Mouse (Mus musculus): ENCODE results near the gene Prdm8. TPM values are rescaled to one million over a fixed set of nuclear protein-coding genes. Genes with fewer than 3 reads are reported as not detected.

Prdm8 gene
- total RNA-seq, 2 experiments from 2014 or later = 79.4 to 82.4 TPM

DNA sequence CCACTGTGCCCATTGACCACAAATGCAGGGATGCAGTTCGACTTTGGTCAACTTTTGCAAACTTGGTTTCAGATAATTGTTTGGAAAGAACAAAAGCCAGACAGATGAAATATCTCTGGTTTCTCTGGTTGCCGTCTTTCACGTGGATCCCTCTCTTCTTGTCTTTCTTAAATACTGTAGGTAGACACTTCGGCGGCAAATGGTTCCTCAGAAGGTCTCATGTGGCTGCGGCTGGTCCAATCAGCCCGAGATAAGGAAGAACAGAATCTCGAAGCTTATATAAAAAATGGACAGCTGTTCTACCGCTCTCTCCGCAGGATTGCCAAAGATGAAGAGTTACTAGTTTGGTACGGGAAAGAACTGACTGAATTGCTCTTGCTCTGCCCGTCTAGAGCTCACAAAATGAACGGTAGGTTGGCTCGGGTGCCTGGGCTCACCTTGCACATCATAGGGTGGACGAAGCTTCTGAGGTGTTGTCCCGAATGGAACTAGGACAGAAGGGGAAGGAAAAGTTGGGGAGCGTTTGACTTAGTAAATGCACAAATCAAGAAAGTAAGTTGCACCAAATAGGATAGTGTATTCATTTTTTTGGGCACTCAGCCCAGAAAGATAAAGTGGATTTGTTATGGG is 17.4 kb downstream of the Prdm8 start:
- no peak for DNase-seq (ENCODE audit: extremely low spot score in 1 of 2, low spot score in 1 of 2)

GRCm38 (mm10) chr5:98184971-98185805 is 18.2 kb downstream of the Prdm8 start:
- DNase-seq (ENCODE audit: extremely low spot score in 1 of 2, low spot score in 1 of 2) = peak; percentile 84

DNA sequence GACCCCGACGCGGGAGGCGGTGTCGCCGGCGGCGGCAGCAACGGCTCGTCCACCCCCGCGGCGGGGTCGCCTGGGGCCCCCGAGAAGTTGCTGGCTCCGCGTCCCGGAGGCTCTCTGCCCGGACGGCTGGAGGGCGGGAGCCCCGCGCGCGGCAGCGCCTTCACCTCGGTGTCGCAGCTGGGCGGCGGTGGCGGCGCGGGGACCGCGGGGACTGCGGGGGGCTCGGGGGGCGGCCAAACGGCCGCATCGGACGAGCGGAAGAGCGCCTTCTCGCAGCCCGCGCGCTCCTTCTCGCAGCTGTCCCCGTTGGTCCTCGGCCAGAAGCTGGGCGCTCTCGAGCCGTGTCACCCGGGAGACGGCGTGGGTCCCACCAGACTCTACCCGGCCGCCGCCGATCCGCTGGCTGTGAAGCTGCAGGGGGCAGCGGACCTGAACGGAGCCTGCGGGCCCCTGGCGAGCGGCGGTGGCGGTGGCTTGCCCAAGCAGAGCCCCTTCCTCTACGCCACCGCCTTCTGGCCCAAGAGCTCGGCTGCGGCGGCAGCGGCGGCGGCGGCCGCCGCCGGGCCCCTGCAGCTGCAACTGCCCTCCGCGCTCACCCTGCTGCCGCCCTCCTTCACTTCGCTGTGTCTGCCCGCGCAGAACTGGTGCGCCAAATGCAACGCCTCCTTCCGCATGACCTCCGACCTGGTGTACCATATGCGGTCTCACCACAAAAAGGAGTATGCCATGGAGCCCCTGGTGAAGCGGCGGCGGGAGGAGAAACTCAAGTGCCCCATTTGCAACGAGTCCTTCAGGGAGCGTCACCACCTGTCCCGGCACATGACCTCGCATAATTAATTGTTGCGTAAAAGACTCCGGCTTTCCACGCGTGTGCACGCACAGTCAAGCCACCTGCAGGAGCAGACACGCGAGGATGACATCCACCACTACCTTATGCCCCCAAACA is 19.1 kb downstream of the Prdm8 start:
- DNase-seq (ENCODE audit: extremely low spot score in 1 of 2, low spot score in 1 of 2) = no peak

DNA sequence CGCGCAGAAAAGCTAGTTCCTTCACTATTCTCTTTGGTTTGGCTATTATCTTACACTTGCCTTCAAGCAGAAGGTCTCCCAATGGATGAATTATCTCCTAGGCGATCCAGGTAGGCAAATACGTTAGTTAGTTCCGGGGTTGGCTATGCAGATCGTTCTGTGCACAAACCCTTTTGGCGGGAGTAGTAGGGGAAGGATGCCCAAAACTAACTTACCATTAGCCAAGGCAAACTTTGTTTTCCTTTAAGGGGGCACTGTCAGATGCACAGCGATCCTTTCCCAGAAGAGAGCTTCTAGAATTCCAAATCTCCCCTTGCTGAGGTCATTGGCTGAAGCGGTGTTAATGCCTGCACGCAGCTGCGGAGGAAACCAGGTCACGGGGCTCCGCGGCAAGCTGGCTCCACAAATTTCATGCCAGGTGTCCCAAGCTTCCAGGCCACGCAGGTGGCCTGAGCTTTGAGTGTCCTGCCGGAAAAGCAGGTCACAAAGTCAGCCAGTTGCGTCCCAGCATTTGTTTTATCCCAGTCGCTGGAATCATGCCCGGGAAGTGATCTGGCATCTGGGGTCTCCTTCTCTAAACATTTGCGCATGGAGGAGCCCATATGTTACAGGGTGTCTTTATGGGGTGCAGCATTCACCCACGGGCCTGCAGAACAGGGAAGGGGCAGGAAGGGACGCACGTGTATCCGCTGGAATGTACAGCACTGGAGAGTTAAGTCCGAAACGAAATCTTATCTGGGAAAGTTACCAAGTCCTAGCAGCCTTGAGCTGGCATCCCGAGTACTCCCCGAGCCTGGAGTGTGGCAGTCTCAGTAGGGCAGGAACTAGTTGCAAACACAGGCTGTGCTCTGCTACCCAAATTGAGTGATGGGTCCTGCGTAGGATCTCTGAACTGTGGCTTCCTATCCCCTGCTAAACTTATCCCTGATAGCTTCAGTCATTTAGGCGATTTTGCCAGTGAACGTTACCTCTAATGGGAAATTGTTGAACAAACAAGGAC is 22.5 kb downstream of the Prdm8 start:
- no peak for DNase-seq (ENCODE audit: extremely low spot score in 1 of 2, low spot score in 1 of 2)

DNA sequence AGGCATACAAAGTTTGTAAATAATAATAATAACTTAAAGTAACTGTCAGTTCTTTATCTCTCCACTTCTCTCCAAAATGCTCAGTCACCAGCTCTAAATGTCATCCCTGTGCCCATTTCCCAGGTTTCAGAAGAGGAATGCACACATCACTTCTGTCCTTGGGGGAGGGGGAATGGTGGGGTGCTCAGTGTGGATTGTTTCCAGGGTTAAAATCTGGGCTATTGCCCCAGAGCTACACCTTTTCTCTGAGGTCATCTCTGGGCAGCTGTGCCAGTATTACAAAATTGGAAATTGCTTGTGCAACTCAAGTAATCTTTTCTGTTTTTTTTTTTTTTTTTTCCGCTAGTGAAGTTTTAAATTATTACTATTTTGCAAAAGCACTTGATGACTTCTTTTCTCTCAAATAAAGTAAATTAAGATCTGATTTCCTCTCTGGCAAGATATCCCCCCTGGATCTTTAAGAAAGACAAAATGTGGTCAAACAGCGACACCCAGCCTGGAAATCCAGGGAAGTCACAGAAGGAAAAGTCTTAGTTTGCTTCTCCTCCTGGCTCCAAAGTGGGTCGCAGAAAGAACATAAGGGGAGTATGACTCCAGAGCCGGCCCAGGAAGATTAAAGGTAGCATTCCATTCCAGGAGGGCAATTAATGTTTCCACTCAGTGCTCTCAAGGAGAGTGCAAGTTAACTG is 25.4 kb downstream of the Prdm8 start:
- no peak for DNase-seq (ENCODE audit: extremely low spot score in 1 of 2, low spot score in 1 of 2)

GRCm38 (mm10) chr5:98194959-98195358 is 28.0 kb downstream of the Prdm8 start:
- no peak for DNase-seq (ENCODE audit: extremely low spot score in 1 of 2, low spot score in 1 of 2)

GRCm38 (mm10) chr5:98198412-98199218 is 31.6 kb downstream of the Prdm8 start:
- DNase-seq (ENCODE audit: extremely low spot score in 1 of 2, low spot score in 1 of 2) = no peak

DNA sequence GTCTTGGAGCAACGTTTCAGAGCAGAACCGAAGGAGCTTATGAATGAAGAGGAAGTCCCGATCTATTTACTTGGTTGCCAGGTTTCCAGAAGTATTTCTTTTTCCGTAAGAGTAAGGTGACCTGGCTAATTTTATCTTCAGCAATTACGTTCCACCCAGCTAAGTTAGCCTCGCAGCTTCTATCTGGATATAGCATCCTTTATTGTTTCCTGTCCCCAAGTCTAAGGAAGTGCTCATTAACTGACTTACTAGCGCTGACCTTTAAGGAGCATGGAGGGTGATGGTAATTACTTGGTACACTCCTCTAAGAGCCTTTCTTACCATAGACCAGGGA is 32.2 kb downstream of the Prdm8 start:
- no peak for DNase-seq (ENCODE audit: extremely low spot score in 1 of 2, low spot score in 1 of 2)

DNA sequence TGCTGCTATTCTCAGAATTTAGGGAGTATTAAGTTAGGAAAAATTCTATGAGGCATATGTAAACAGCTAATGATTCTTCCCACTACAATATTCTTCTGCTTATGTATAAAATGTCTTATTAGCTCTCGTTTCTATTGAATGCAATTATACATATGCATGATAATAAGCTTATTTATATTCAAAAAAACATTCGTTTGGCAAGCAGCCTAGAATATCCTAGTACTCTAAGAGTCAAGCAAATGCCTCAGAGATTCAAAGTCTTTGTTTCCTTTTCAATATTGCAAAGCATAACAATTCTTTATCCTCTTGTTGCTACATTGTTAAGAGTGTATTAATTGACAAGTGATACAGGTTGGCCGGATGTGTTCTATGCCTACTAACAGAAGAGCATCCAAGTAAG is 34.6 kb downstream of the Prdm8 start:
- no peak for DNase-seq (ENCODE audit: extremely low spot score in 1 of 2, low spot score in 1 of 2)

DNA sequence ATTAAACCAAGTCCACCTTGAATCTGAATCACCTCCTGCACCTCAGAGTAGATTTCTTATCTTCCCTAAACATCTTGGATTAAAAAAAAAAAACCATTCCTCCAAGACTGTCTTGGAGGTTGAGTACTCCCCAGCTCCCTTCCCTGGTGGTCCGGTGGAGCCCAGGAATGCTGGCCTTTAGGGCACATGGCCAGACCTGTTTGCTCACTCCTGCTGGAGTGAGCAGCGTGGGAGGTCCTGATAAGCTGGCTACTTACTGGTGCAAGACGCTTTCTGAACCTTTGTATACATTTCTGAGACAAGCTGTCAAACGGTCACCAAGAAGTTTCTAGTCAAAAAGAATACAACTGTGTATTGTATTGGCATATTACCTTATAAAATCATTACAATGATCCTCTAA is 36.0 kb downstream of the Prdm8 start:
- DNase-seq (ENCODE audit: extremely low spot score in 1 of 2, low spot score in 1 of 2) = no peak

GRCm38 (mm10) chr5:98212501-98212900 is 45.5 kb downstream of the Prdm8 start:
- no peak for DNase-seq (ENCODE audit: extremely low spot score in 1 of 2, low spot score in 1 of 2)

DNA sequence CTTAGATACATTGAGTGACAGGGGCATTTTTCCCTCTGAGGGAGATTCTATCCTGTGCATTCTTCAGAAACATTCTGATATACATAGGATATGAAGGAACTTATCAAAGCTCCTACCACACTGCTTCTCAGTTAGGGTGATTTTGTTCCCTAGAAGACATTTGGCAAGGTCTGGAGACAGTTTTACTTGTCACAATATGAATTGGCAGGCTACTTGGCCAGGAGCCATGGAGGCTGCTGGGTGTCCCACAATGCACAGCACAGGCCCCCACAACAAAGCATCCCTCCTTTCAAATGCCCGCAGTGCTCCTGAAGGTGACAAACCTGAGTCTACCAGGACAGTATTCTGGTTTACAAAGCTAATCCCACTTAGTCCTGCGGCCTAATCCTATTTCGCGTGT is 55.0 kb downstream of the Prdm8 start:
- no peak for DNase-seq (ENCODE audit: extremely low spot score in 1 of 2, low spot score in 1 of 2)

GRCm38 (mm10) chr5:98226710-98227109 is 59.7 kb downstream of the Prdm8 start:
- DNase-seq (ENCODE audit: extremely low spot score in 1 of 2, low spot score in 1 of 2) = no peak

DNA sequence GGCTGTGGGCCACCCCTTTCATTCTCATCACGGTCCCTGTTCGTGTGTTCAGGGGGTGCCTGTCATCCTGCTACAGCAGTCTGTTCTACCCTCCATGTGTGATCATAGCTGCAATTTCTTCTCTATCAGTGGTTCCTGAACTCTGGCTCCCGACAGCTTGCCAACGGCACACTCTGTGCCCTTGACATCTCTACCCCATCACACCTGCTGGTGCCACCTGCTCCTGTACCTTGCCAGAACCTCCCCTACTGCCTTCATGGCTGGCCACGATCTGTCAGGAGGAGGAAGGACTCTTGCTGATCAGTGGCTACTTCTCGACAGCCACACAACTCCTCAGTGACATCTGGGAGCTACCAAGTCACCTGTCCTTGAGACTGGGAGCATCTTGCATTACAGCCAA is 62.5 kb downstream of the Prdm8 start:
- DNase-seq (ENCODE audit: extremely low spot score in 1 of 2, low spot score in 1 of 2) = no peak

DNA sequence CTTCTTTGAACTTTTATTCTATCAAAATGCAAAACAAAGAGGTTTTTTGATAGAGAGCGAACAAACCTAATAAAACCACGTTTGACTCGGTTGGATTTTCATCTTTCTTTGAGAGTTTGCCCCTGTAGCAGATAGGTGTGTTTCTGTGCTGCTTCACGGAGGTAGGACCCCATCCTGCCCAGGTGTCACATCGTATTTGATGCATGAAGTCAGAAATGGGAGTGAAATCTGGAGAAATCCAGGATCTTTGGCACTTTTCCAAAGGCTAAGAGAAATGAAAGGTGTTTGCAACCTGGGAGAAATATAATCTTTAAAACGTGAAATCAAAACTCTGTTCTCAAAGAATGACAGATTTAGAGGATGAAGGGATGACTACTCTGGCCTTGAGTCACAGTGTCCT is 71.5 kb downstream of the Prdm8 start:
- DNase-seq (ENCODE audit: extremely low spot score in 1 of 2, low spot score in 1 of 2) = no peak
